Mouse (Mus musculus): ENCODE measurements at regions not wholly inside any gene's neighbourhood (a gene's known extent, or its start where the extent isn't known, plus 50 kb on each side); places are given as distances from the start of the nearest gene placed in this dataset.

- Histone ChIP-seq H3K4me1 (peaks cover 59% of the 10 kb centered on the region), H3K9me3 (replicated peaks) (peaks cover 19% of the 10 kb centered on the region), H3K36me3 (peaks cover 8% of the 10 kb centered on the region; the same call in 1 of the 2 replicates), H3K27ac (replicated peaks) (peak overlapping the region; percentile 94), H3K27me3 (ENCODE audit: low read depth, poor library complexity, severe bottlenecking) (0 out of 2 replicates have a peak, but pooled peaks cover 2% of the 10 kb centered on the region), H3K4me3 (peak overlapping the region; percentile 32)
- peak; percentile 91 for DNase-seq (ENCODE audit: low spot score)
- 4% methylated on average over 2 of the region's 2 CpGs for WGBS
Measured at GRCm38 (mm10) chr11:32113118-32113826, 86.8 kb downstream of the Il9r start.

- Histone ChIP-seq H3K4me1 (peaks cover 59% of the 10 kb centered on the region), H3K36me3 (peaks cover 8% of the 10 kb centered on the region; the same call in 1 of the 2 replicates), H3K4me3 (peak overlapping the region; percentile 32), H3K27me3 (ENCODE audit: low read depth, poor library complexity, severe bottlenecking) (no peaks in the 10 kb centered on the region; the same call in 1 of the 2 replicates), H3K27ac (replicated peaks) (peak overlapping the region; percentile 94), H3K9me3 (replicated peaks) (peaks cover 19% of the 10 kb centered on the region)
- DNase-seq (ENCODE audit: low spot score): peak; percentile 52
- WGBS: 5% methylated on average over 5 of the region's 5 CpGs
Measured at GRCm38 (mm10) chr11:32112521-32112920, 87.6 kb downstream of the Il9r start.

- Histone ChIP-seq H3K27me3 (ENCODE audit: low read depth, poor library complexity, severe bottlenecking) (no peaks in the 10 kb centered on the region; the same call in 1 of the 2 replicates), H3K9me3 (replicated peaks) (peaks cover 19% of the 10 kb centered on the region), H3K4me1 (peaks cover 58% of the 10 kb centered on the region), H3K27ac (replicated peaks) (peak overlapping the region; percentile 94), H3K4me3 (no peak overlapping the region), H3K36me3 (peaks cover 8% of the 10 kb centered on the region; the same call in 1 of the 2 replicates)
- no peak for DNase-seq (ENCODE audit: low spot score)
- 31% methylated on average over 3 of the region's 3 CpGs for WGBS
Measured at GRCm38 (mm10) chr11:32111841-32112240, 88.2 kb downstream of the Il9r start.

- H3K4me1 ChIP-seq: peaks cover 73% of the 10 kb centered on the region
Measured at GRCm38 (mm10) chr11:32109911-32110310, 90.2 kb downstream of the Il9r start.

More at GRCm38 (mm10) chr11:32109911-32110310, 90.2 kb downstream of the Il9r start:
- WGBS: 84% methylated on average over 3 of the region's 3 CpGs
- Histone ChIP-seq H3K36me3 (peaks cover 8% of the 10 kb centered on the region; the same call in 1 of the 2 replicates), H3K9me3 (replicated peaks) (peaks cover 10% of the 10 kb centered on the region), H3K27ac (replicated peaks) (no peak overlapping the region), H3K4me3 (no peak overlapping the region), H3K27me3 (ENCODE audit: low read depth, poor library complexity, severe bottlenecking) (no peaks in the 10 kb centered on the region; the same call in 1 of the 2 replicates)
- no peak for DNase-seq (ENCODE audit: low spot score)

Measured in midbrain, embryonic 10.5 days (tissue).